Mouse (Mus musculus) heart, embryonic 11.5 days (tissue): ENCODE data around the gene Coro1c. TPM values are rescaled to one million over a fixed set of nuclear protein-coding genes. Genes with fewer than 3 reads are reported as not detected.
A peak's percentile ranks its signal among the peaks of the same experiment; 100 is the strongest.

Source experiments
- ATAC-seq: fragments of 200-750 bp; cut with Nextera tagmentation; replicated peaks from 2 replicates; pipeline ENCODE4 v1.8.0; 2017; ENCODE audit warnings: moderate library complexity; ENCODE audit not compliant: insufficient number of reproducible peaks, low FRiP score, low TSS enrichment
- H3K27ac ChIP-seq: fragments of 300-500 bp; sonication (generic); 2 replicates; pipeline ENCODE4 v1.5.1; 2014; ENCODE audit warnings: mild to moderate bottlenecking, low read depth, low read length
- H3K27me3 ChIP-seq: fragments of 300-500 bp; sonication (generic); 2 replicates; pipeline ENCODE4 v1.6.1; 2014; ENCODE audit warnings: mild to moderate bottlenecking, low read length, mixed read lengths; ENCODE audit not compliant: control insufficient read depth, insufficient read depth
- H3K36me3 ChIP-seq: fragments of 300-500 bp; sonication (generic); 2 replicates; pipeline ENCODE4 v1.6.1; 2014; ENCODE audit warnings: mild to moderate bottlenecking, low read length, moderate library complexity, mixed read lengths; ENCODE audit not compliant: control insufficient read depth, insufficient read depth
- H3K4me1 ChIP-seq: fragments of 300-500 bp; sonication (generic); 2 replicates; pipeline ENCODE4 v1.6.1; 2014; ENCODE audit warnings: low read length; ENCODE audit not compliant: control insufficient read depth, insufficient read depth
- H3K4me2 ChIP-seq: fragments of 300-500 bp; sonication (generic); 2 replicates; pipeline ENCODE4 v1.6.1; 2014; ENCODE audit warnings: mild to moderate bottlenecking, moderate library complexity
- H3K4me3 ChIP-seq: fragments of 300-500 bp; sonication (generic); 2 replicates; pipeline ENCODE4 v1.5.1; 2014; ENCODE audit warnings: low read depth, low read length
- H3K9ac ChIP-seq: fragments of 300-500 bp; sonication (generic); 2 replicates; pipeline ENCODE4 v1.6.1; 2014; ENCODE audit warnings: mild to moderate bottlenecking, low read depth, low read length, moderate library complexity
- H3K9me3 ChIP-seq: fragments of 300-500 bp; sonication (generic); replicated peaks from 2 replicates; pipeline ENCODE4 v1.6.1; 2016; ENCODE audit warnings: low read length; ENCODE audit not compliant: control insufficient read depth
- WGBS: fragments of 180-500 bp; shearing (Covaris S2); extraction: QIAGEN DNeasy Blood & Tissue Kit; methylation state at CpG from one replicate; pipeline ENCODE4 v1.1.7; 2014; ENCODE audit not compliant: insufficient replicate concordance; 5-methylcytosine and 5-hydroxymethylcytosine counted together
- polyA plus RNA-seq: library from polyadenylated mRNA; unstranded; fragments of >200 nt; fragmentation: Nextera tagmentation; extraction: Ambion mirVana; gene quantifications from 2 replicates; pipeline ENCODE4 v1.2.1, GENCODE M21; 2014

Gene Coro1c
- polyA plus RNA-seq, 1 experiment from 2014 or later = 113 TPM

GRCm38 (mm10) chr5:113874063-113875024 is 34.2 kb downstream of the Coro1c start:
- Histone ChIP-seq H3K4me1 (peaks cover 70% of the 10 kb centered on the region), H3K9ac (peak overlapping the region; percentile 73), H3K36me3 (peaks cover 13% of the 10 kb centered on the region), H3K9me3 (no peaks in the 10 kb centered on the region), H3K27me3 (no peaks in the 10 kb centered on the region), H3K4me3 (peak overlapping the region; percentile 32; the same call in 1 of the 2 replicates), H3K4me2 (peak overlapping the region; percentile 60), H3K27ac (peak overlapping the region; percentile 95)
- WGBS = 54% methylated on average over 19 of the region's 19 CpGs
- ATAC-seq = no peak

GRCm38 (mm10) chr5:113872936-113873912 is 35.3 kb downstream of the Coro1c start:
- H3K9me3 ChIP-seq = no peaks in the 10 kb centered on the region
- H3K4me3 ChIP-seq = peak overlapping the region; percentile 32
- peak; percentile 77 for ATAC-seq
- peak overlapping the region; percentile 60 for H3K4me2 ChIP-seq
- no peaks in the 10 kb centered on the region for H3K27me3 ChIP-seq
- peaks cover 74% of the 10 kb centered on the region for H3K4me1 ChIP-seq
- H3K36me3 ChIP-seq = peaks cover 11% of the 10 kb centered on the region
- H3K27ac ChIP-seq = peak overlapping the region; percentile 95
- peak overlapping the region; percentile 73 for H3K9ac ChIP-seq
- WGBS = 10% methylated on average over 14 of the region's 15 CpGs

GRCm38 (mm10) chr5:113871903-113872548 is 36.5 kb downstream of the Coro1c start:
- 76% methylated on average over 7 of the region's 7 CpGs for WGBS
- no peak overlapping the region for H3K4me3 ChIP-seq
- no peaks in the 10 kb centered on the region for H3K27me3 ChIP-seq
- no peaks in the 10 kb centered on the region for H3K9me3 ChIP-seq
- ATAC-seq = no peak
- H3K4me1 ChIP-seq = peaks cover 75% of the 10 kb centered on the region
- peaks cover 11% of the 10 kb centered on the region for H3K36me3 ChIP-seq
- H3K27ac ChIP-seq = peak overlapping the region; percentile 95
- H3K4me2 ChIP-seq = no peak overlapping the region
- peak overlapping the region; percentile 39; the same call in 1 of the 2 replicates for H3K9ac ChIP-seq

GRCm38 (mm10) chr5:113870393-113871040 is 38.0 kb downstream of the Coro1c start:
- Histone ChIP-seq H3K9me3 (no peaks in the 10 kb centered on the region), H3K4me2 (peak overlapping the region; percentile 6; the same call in 1 of the 2 replicates), H3K27me3 (no peaks in the 10 kb centered on the region), H3K4me1 (peaks cover 70% of the 10 kb centered on the region), H3K27ac (peak overlapping the region; percentile 95), H3K36me3 (peaks cover 4% of the 10 kb centered on the region; the same call in 1 of the 2 replicates), H3K9ac (peak overlapping the region; percentile 52), H3K4me3 (no peak overlapping the region)
- ATAC-seq = no peak
- 42% methylated on average over 21 of the region's 21 CpGs for WGBS

- H3K4me3 ChIP-seq = no peak overlapping the region
Measured at GRCm38 (mm10) chr5:113869132-113869531, 39.4 kb downstream of the Coro1c start.

GRCm38 (mm10) chr5:113864992-113865391 is 43.6 kb downstream of the Coro1c start:
- Histone ChIP-seq H3K9ac (no peak overlapping the region), H3K4me3 (no peak overlapping the region), H3K4me2 (no peak overlapping the region), H3K27ac (no peak overlapping the region), H3K27me3 (no peaks in the 10 kb centered on the region), H3K36me3 (peaks cover 15% of the 10 kb centered on the region), H3K9me3 (no peaks in the 10 kb centered on the region), H3K4me1 (peaks cover 26% of the 10 kb centered on the region)
- ATAC-seq = no peak
- WGBS = 73% methylated on average over 6 of the region's 6 CpGs

More at GRCm38 (mm10) chr5:113869132-113869531, 39.4 kb downstream of the Coro1c start:
- H3K9me3 ChIP-seq = no peaks in the 10 kb centered on the region
- WGBS = 66% methylated on average over 11 of the region's 11 CpGs
- peak overlapping the region; percentile 35; the same call in 1 of the 2 replicates for H3K27ac ChIP-seq
- ATAC-seq = peak; percentile 11; the same call in 1 of the 2 replicates
- peaks cover 9% of the 10 kb centered on the region; the same call in 1 of the 2 replicates for H3K36me3 ChIP-seq
- no peaks in the 10 kb centered on the region for H3K27me3 ChIP-seq
- 0 out of 2 replicates have a peak overlapping the region, but pooled peaks have one; percentile 1 for H3K9ac ChIP-seq
- peaks cover 60% of the 10 kb centered on the region for H3K4me1 ChIP-seq
- H3K4me2 ChIP-seq = no peak overlapping the region

- H3K4me3 ChIP-seq = no peak overlapping the region
- WGBS = 96% methylated on average over 12 of the region's 12 CpGs
- no peak overlapping the region for H3K27ac ChIP-seq
- ATAC-seq = no peak
- no peak overlapping the region for H3K4me2 ChIP-seq
- no peak overlapping the region for H3K9ac ChIP-seq
- peaks cover 23% of the 10 kb centered on the region for H3K4me1 ChIP-seq
- no peaks in the 10 kb centered on the region for H3K27me3 ChIP-seq
- H3K36me3 ChIP-seq = peaks cover 15% of the 10 kb centered on the region
- no peaks in the 10 kb centered on the region for H3K9me3 ChIP-seq
Measured at GRCm38 (mm10) chr5:113863994-113864393, 44.6 kb downstream of the Coro1c start.
